Mouse (Mus musculus) liver, embryonic 12.5 days (tissue): ENCODE measurements at regions not wholly inside any gene's neighbourhood (a gene's known extent, or its start where the extent isn't known, plus 50 kb on each side); places are given as distances from the start of the nearest gene placed in this dataset.
"Not testable (repeated sequence)": the region's sequence is repeated elsewhere in the genome, so short reads cannot be mapped to it uniquely, and the experiment has no call there.

Source experiments
- ATAC-seq: fragments of 200-750 bp; cut with Nextera tagmentation; 2 replicates; pipeline ENCODE4 v1.8.0; 2017; ENCODE audit warnings: moderate number of reproducible peaks, mild to moderate bottlenecking, moderate library complexity
- H3K27ac ChIP-seq: fragments of 300-500 bp; sonication (generic); 2 replicates; pipeline ENCODE4 v1.5.1; 2016; ENCODE audit warnings: mild to moderate bottlenecking
- H3K27me3 ChIP-seq: fragments of 300-500 bp; sonication (generic); replicated peaks from 2 replicates; pipeline ENCODE4 v1.6.1; 2016; ENCODE audit warnings: mild to moderate bottlenecking, moderate library complexity
- H3K36me3 ChIP-seq: fragments of 300-500 bp; sonication (generic); 2 replicates; pipeline ENCODE4 v1.6.1; 2016; ENCODE audit warnings: mild to moderate bottlenecking, moderate library complexity
- H3K4me1 ChIP-seq: fragments of 300-500 bp; sonication (generic); 2 replicates; pipeline ENCODE4 v1.6.1; 2016
- H3K4me2 ChIP-seq: fragments of 300-500 bp; sonication (generic); 2 replicates; pipeline ENCODE4 v1.6.1; 2016; ENCODE audit warnings: mild to moderate bottlenecking, moderate library complexity
- H3K4me3 ChIP-seq: fragments of 300-500 bp; sonication (generic); 2 replicates; pipeline ENCODE4 v1.5.1; 2016; ENCODE audit warnings: mild to moderate bottlenecking, moderate library complexity
- H3K9ac ChIP-seq: fragments of 300-500 bp; sonication (generic); 2 replicates; pipeline ENCODE4 v1.6.1; 2016; ENCODE audit warnings: mild to moderate bottlenecking, moderate library complexity
- H3K9me3 ChIP-seq: fragments of 300-500 bp; sonication (generic); replicated peaks from 2 replicates; pipeline ENCODE4 v1.6.1; 2016; ENCODE audit warnings: mild to moderate bottlenecking, moderate library complexity
- WGBS: fragments of 180-500 bp; shearing (Covaris S2); methylation state at CpG from one replicate; pipeline ENCODE4 v1.1.7; 2016; ENCODE audit not compliant: insufficient replicate concordance; 5-methylcytosine and 5-hydroxymethylcytosine counted together

DNA sequence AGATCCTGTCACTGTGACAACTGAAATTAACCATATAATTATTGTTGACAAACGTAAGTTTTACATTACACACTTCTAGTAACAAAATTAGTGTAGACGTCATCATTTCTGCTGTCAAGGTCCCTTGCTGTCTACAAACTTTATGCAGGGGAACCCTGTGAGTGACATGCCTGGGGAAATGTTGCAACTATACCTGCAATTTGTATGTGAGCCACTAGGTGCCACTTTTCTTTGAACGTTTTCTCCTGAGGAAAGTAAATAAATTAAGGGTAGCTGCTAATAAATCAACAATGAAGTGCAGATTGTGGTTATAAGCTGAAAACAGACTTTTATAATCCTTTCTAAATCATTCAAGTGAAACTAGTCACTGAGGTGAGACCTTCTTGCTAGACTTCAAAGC, 457.3 kb upstream of the Ercc4 start:
- H3K4me1 ChIP-seq: no peaks in the 10 kb centered on the region
- no peaks in the 10 kb centered on the region for H3K36me3 ChIP-seq
- H3K27ac ChIP-seq: no peak overlapping the region
- no peaks in the 10 kb centered on the region for H3K27me3 ChIP-seq
- no peak overlapping the region for H3K4me3 ChIP-seq
- 52% methylated on average over 3 of the region's 3 CpGs for WGBS
- H3K9ac ChIP-seq: no peak overlapping the region
- no peak for ATAC-seq
- no peaks in the 10 kb centered on the region for H3K9me3 ChIP-seq
- no peak overlapping the region for H3K4me2 ChIP-seq

DNA sequence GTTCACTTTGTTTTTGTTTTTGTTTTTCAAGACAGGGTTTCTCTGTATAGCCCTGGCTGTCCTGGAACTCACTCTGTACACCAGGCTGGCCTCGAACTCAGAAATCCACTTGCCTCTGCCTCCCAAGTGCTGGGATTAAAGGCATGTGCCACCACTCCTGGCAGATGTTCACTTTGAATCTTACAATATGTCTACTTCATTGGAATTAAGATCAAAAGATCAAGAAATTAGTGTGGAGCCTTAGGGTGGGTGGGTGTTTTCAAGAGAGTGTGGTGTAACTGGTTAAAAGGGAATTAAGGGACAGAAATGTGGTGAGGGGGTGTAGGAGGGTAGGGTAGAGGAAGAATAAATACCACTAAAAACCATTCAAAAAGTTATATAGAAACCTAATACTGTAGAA, 435.8 kb upstream of the Ercc4 start:
- H3K4me2 ChIP-seq, H3K9ac ChIP-seq, H3K27ac ChIP-seq, H3K9me3 ChIP-seq, H3K27me3 ChIP-seq, H3K4me1 ChIP-seq, ATAC-seq, H3K4me3 ChIP-seq, H3K36me3 ChIP-seq: not testable (repeated sequence)
- WGBS: 59% methylated on average over 1 of the region's 1 CpGs

DNA sequence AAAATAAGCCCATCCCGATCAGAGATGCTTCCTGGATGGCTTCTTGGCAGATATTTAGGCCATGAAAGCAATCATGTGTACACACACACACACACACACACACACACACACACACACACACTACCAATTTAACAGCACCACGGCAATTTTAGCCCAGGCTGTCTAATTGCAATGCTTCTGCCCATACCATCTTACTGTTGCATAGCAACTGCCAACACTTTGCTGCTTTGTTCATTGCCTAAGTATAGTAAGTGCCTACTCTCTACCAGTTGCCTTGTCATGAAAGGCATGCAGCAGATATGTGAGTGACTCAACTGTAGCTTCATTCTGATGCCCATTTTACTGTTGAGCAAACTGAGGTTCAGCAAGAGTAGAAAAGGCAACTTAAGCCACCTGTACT, 428.0 kb upstream of the Ercc4 start:
- Histone ChIP-seq H3K27me3 (0 out of 2 replicates have a peak, but pooled peaks cover 5% of the 10 kb centered on the region), H3K9me3 (no peaks in the 10 kb centered on the region), H3K4me2 (no peak overlapping the region), H3K4me1 (no peaks in the 10 kb centered on the region), H3K27ac (no peak overlapping the region), H3K4me3 (no peak overlapping the region), H3K9ac (no peak overlapping the region), H3K36me3 (no peaks in the 10 kb centered on the region)
- ATAC-seq: no peak
- 48% methylated on average over 2 of the region's 2 CpGs for WGBS

DNA sequence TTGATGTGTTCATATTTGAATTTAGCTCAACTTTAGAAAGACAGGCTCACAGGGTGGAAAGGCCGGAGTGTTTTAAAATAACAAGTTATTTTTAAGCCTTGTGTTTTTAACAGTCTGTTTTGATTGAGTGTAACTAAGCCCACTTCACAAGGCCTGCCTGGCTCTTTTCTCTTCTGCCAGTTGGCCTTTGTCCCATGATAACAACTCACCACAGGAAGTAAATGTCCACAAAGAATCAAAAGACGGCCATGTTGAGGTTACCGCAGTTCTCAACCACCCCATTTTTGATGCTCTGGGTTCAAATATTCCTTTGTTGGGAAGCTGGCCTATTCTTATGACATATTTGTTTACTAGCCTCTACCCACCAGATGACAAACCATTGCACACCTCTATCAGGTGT, 423.7 kb upstream of the Ercc4 start:
- H3K4me1 ChIP-seq: no peaks in the 10 kb centered on the region

DNA sequence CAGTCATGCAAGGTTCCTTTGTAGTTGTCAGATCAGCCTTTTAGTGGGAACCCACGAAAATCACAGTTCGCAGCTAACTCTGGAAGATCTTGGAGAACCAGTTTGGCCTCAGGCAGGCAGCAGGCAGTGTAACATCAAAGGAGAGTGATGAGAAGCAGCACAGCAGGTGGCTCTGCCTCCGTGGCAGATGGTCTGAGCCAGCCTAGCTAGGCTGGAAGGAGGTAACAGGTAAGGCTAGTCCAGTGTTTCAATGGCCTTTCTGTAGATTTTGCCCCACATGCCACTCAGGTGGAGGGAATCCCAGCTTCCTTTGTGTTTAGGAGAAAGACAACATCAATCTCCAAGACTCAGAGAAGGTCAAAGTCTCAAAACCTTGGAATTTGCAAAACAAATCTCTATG, 417.7 kb upstream of the Ercc4 start:
- Histone ChIP-seq H3K9ac (no peak overlapping the region), H3K4me1 (peaks cover 21% of the 10 kb centered on the region), H3K4me2 (no peak overlapping the region), H3K4me3 (no peak overlapping the region), H3K27ac (no peak overlapping the region), H3K27me3 (no peaks in the 10 kb centered on the region), H3K36me3 (no peaks in the 10 kb centered on the region), H3K9me3 (no peaks in the 10 kb centered on the region)
- ATAC-seq: no peak
- WGBS: 44% methylated on average over 3 of the region's 3 CpGs

More for the DNA sequence above, 423.7 kb upstream of the Ercc4 start:
- H3K9ac ChIP-seq: no peak overlapping the region
- no peak overlapping the region for H3K27ac ChIP-seq
- no peaks in the 10 kb centered on the region for H3K36me3 ChIP-seq
- ATAC-seq: no peak
- no peak overlapping the region for H3K4me3 ChIP-seq
- no peaks in the 10 kb centered on the region for H3K9me3 ChIP-seq
- 65% methylated on average over 3 of the region's 3 CpGs for WGBS
- no peak overlapping the region for H3K4me2 ChIP-seq
- no peaks in the 10 kb centered on the region for H3K27me3 ChIP-seq

DNA sequence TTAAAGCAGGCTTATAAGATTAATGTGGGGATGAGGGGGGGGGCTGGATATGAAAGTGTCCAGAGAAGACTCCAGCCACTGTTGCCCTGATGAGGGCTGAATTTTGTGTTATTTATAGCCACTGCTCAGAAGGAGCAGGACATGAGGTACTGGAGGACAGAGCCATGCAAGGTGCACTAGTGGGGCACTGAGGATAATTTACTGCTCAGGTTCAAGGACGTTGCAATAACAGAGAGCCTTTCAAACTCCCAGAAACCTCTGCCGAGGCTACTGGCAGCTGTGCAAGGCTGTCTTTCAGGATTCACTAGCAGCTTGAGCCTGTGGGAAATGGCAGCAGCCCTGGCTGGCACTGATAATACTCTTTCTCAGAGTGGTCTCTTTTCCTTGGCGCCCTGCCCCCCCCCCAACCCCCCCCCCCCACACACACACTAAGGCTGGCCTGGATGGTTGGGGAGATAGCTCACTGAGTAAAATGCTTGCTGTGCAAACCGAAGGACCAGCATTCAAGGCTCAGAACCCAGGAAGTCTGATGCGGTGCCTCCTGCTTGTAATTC, 416.7 kb upstream of the Ercc4 start:
- WGBS: 32% methylated on average over 4 of the region's 5 CpGs
- Histone ChIP-seq H3K27ac (no peak overlapping the region), H3K9me3 (no peaks in the 10 kb centered on the region)

DNA sequence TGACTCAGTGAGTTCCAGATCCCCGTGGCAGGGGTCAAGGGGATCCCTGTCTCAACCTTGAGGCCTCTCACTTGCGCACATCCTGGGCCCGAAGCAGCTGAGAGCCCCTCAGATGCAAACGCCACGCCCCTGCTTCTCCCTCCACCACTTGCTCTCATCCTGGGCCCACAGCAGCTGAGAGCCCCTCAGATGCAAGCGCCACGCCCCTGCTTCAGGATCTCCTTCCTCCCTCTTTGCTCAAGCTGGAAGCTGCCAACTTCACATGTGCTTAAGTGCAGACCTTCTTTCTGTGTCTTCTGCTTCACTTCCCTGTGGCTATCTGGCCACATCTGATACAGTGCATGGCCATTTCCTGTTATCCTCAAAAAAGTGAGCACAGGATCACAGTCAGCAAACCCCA, 416.1 kb upstream of the Ercc4 start:
- Histone ChIP-seq H3K4me3 (no peak overlapping the region), H3K36me3 (no peaks in the 10 kb centered on the region), H3K9me3 (no peaks in the 10 kb centered on the region), H3K9ac (no peak overlapping the region), H3K4me1 (peaks cover 37% of the 10 kb centered on the region), H3K4me2 (no peak overlapping the region), H3K27ac (no peak overlapping the region), H3K27me3 (no peaks in the 10 kb centered on the region)
- no peak for ATAC-seq
- WGBS: 36% methylated on average over 7 of the region's 7 CpGs

More for the DNA sequence above, 416.7 kb upstream of the Ercc4 start:
- H3K36me3 ChIP-seq: no peaks in the 10 kb centered on the region
- H3K4me1 ChIP-seq: peaks cover 32% of the 10 kb centered on the region
- no peak overlapping the region for H3K4me2 ChIP-seq
- no peak overlapping the region for H3K9ac ChIP-seq
- no peak overlapping the region for H3K4me3 ChIP-seq
- ATAC-seq: no peak
- no peaks in the 10 kb centered on the region for H3K27me3 ChIP-seq

DNA sequence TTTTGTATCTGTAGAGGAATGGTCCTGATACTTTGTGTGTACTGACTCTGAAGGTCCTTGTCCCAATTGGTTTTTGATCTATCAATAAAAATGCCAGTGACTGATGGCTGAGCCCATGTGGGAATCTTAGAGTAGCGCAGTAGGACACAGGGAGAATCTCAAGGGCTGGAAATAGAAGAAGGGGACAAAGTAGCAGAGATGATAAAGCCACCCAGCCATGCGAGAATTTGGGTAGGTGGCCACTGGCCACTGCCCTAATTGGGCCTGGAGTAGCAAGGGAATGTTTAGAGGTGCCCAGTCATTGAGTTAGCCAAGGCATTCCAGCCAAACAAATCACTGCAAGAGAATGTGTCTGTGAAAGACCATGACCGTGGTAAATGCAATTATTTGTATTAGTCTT, 414.8 kb upstream of the Ercc4 start:
- no peak overlapping the region for H3K27ac ChIP-seq
- no peaks in the 10 kb centered on the region for H3K9me3 ChIP-seq
- ATAC-seq: no peak
- H3K4me3 ChIP-seq: no peak overlapping the region
- no peaks in the 10 kb centered on the region for H3K27me3 ChIP-seq
- 65% methylated on average over 3 of the region's 3 CpGs for WGBS
- H3K36me3 ChIP-seq: no peaks in the 10 kb centered on the region
- no peak overlapping the region for H3K9ac ChIP-seq
- no peak overlapping the region for H3K4me2 ChIP-seq
- peaks cover 47% of the 10 kb centered on the region for H3K4me1 ChIP-seq

DNA sequence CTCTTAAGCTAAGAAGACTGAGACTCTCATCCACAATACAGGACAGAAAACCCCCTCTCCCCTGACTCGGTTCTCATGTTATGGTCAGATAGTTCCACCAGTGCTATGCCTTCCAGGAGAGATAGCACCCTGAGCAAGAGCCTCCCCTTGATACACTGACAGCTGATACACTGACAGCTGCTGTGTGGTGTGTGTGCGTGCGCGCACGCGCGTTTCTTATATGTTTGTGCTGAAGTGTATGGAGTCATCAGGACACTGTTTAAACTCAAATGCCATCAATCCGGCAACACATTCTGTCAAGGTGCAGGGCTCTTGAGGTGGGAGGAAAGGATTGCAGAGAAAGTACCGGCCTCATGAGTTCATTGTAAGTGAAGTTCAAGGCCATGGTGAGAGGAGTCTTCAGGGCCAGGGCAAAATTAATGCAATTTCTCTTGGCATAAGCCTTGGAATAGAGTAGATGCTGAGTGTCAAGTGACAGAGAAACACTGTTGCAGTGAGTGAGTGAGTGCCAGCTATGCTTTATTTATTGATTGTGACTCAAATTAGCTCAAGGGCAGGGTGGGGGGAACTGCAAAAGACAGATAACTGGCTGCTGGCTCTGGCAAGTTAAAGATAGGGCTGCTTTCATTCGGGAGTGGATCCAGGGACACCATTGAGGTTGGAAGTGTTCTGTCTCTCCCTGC, 412.4 kb upstream of the Ercc4 start:
- Histone ChIP-seq H3K27ac (peak overlapping the region; percentile 88), H3K4me3 (peak overlapping the region; percentile 7; the same call in 1 of the 2 replicates), H3K36me3 (no peaks in the 10 kb centered on the region), H3K9ac (peak overlapping the region; percentile 40; the same call in 1 of the 2 replicates), H3K4me1 (peaks cover 48% of the 10 kb centered on the region), H3K4me2 (peak overlapping the region; percentile 58), H3K27me3 (no peaks in the 10 kb centered on the region), H3K9me3 (no peaks in the 10 kb centered on the region)
- WGBS: 41% methylated on average over 10 of the region's 10 CpGs
- peak; percentile 95 for ATAC-seq

DNA sequence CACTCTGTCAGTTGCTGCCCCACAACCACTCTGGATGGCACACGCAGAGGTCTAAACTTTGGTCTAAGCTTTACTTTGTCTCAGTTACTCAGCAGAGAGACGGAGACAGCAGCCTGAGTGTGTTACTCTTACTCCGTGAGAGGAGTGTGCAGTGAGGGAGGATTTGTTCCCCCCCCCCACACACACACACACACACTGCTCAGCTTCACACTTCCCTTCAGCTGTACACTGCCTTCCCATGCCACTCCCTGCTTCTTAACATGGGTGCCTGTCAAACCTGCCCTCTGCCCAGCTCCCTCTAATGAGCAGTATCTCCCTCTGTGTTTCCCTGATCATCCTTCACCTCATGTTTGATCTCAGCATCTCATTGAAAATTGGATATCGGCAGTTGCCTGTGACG, 409.9 kb upstream of the Ercc4 start:
- Histone ChIP-seq H3K27me3 (no peaks in the 10 kb centered on the region), H3K9me3 (no peaks in the 10 kb centered on the region), H3K36me3 (no peaks in the 10 kb centered on the region), H3K9ac (no peak overlapping the region), H3K4me2 (no peak overlapping the region), H3K4me3 (no peak overlapping the region), H3K27ac (no peak overlapping the region), H3K4me1 (peaks cover 54% of the 10 kb centered on the region)
- WGBS: 76% methylated on average over 5 of the region's 5 CpGs
- no peak for ATAC-seq

DNA sequence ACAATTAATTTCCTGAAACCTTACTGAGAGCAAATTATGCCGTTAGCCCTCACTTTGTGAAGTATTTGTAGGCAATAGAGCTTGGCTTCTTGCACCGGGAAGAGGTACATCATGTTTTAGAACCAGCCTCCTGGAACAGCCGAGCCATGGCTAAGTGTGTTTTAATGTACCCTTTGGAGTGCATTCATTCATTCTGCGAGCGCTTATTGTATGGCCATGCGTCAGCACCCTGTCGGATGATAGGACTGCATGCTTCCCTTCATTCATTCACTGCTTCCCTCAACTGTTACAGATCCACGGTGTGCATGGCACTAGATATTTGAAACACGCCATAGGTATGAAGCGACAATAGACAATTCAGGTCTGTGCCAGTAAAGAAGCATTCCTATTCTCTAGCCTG, 409.4 kb upstream of the Ercc4 start:
- no peaks in the 10 kb centered on the region for H3K9me3 ChIP-seq
- ATAC-seq: no peak
- no peaks in the 10 kb centered on the region for H3K36me3 ChIP-seq

DNA sequence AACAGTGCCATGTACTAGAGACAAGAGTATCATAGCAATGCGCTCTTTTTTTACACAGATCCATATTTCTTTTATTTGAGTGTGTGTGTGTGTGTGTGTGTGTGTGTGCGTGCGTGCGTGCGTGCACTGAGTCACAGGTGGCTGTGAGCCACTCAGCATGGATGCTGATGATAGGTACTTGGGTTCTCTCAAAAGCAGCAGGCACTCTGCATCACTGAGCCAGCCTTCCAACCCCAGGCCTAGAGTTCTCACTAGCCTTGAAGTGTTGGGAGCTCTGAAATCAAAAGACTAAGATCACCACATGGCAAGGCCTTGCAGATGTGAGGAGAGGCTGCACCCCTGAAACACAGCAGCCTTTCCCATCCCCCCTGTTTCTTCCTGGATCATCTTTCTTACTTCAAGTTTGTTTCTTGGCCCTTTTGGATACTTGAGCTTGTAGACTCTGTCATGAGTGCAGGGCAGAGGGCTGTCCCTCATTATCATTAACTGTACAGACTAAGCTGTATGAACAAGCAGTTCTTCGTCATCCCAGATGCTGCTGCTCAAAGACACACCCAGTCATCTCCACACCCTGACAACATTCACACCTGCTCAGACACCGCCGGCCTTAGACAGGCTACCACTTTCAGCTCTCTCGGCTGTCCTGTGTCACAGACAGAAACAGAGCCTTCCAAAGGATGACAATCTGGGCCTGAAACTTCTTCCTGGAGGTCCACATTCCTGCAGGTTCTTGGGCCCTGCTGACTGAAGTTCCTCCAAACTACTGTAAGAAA, 405.5 kb upstream of the Ercc4 start:
- Histone ChIP-seq H3K4me2 (peak overlapping the region; percentile 53), H3K9ac (peak overlapping the region; percentile 52), H3K27me3 (no peaks in the 10 kb centered on the region), H3K27ac (peak overlapping the region; percentile 90), H3K4me1 (peaks cover 29% of the 10 kb centered on the region), H3K36me3 (no peaks in the 10 kb centered on the region), H3K4me3 (peak overlapping the region; percentile 46), H3K9me3 (no peaks in the 10 kb centered on the region)
- peak; percentile 99 for ATAC-seq
- 76% methylated on average over 9 of the region's 9 CpGs for WGBS

More for the DNA sequence above, 409.4 kb upstream of the Ercc4 start:
- H3K27ac ChIP-seq: no peak overlapping the region
- H3K4me2 ChIP-seq: no peak overlapping the region
- no peak overlapping the region for H3K4me3 ChIP-seq
- 83% methylated on average over 10 of the region's 10 CpGs for WGBS
- H3K27me3 ChIP-seq: no peaks in the 10 kb centered on the region
- peaks cover 54% of the 10 kb centered on the region for H3K4me1 ChIP-seq
- H3K9ac ChIP-seq: no peak overlapping the region
